Mouse (Mus musculus) heart, adult 11 months (tissue): Measurements from ENCODE around the gene Myocd.

ENCODE experiments used
- DNase-seq: peaks from one replicate; pipeline ENCODE4 v3.0.0; 2022

Gene Myocd

GRCm38 (mm10) chr11:65269851-65270473, at the start of gene Myocd:
Gene Myocd, minus strand, starts transcription at chr11:65269989.
- DNase-seq, result peak; percentile 98

DNA sequence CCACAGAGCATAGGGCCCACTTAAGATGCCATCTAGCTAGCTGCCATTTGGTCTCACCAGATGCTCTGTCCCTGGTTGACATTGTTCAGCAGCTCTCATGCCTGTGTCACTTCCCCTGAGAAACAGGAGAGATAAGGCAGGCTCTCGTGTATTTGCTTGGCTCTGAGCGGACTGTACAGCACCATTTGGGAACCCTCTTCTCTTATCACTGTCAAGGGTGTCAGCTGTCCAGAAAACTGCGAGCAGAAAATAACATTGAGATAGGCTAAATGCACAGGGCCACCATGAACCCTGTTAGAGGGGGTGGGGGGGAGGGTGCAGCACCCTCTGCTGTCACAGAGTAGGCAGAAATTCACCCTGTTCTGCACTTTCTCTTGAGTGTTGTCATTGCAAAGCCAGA, 34.0 kb upstream of the Myocd start:
- DNase-seq, result peak; percentile 98

DNA sequence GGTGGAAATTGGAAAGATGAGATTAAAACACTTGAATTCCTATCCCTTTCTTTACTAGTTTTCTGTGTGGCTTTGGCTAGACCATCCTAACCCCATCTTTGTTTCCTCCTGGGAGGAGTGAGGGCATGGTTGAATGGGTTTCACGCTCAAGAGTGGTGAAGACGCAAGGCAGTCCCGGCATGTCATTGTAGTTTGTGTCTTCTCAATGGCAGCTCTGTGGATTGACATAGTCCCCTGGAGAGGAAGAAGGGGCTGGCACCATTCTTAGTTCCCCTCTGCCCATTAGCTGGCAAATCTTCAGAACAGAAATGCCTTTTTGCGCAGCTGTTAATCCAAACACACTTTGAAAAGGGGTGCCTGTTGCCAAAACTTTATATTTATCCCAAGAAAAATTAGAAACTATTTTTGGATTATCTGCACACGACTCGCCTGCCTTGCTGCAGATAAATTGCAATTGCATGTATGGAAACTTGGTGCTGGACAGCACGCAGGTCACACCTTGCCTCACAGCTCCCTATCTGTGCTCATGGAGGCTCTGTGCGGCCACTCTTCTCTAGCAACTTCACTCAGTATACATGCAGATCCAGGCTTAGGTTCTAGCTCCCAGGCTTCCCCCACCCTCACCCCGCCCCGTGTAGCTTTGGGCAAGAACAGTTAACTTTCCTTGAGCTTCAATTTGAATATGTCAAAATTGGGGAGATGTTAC, 24.5 kb upstream of the Myocd start:
- DNase-seq, result no peak

DNA sequence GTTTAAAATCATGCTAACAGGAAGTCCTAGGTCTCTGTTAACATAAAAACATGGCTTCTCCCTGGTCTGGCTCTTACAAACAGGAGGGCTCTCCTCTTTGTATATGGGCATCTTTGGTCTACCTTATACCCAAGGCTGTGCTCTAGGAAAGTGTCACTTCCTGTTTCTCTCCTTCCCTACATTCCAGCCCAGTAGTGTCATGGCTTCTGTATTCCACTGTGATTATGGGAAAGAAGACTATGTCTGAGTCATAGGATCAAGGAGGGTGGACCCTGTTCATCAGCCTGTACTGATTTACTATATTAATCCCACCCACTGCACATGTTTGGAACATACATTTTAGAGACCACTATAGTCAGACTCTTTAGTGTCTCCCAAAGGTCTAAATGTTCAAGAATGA, 23.2 kb upstream of the Myocd start:
- DNase-seq, result no peak

DNA sequence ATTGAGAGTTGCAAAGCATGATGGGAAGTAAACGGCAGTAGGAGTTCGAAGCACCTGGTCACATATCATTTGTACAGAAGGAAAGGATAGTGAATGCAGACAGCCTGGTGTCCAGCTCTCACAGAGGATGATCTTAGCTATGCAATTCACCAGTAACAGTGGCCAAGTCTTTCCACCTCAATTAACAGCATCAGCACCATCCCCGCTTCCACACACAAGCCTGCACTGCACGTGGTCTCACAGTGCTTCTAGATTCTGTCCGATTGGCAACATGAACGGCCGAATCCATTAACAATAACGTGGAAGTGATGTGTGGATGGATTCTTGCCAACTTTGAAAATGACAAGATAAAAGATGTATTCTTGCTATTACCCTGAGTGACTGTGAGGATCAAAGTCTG, 17.9 kb upstream of the Myocd start:
- no peak for DNase-seq

GRCm38 (mm10) chr11:65286211-65286610, 16.4 kb upstream of the Myocd start:
- DNase-seq, result no peak

DNA sequence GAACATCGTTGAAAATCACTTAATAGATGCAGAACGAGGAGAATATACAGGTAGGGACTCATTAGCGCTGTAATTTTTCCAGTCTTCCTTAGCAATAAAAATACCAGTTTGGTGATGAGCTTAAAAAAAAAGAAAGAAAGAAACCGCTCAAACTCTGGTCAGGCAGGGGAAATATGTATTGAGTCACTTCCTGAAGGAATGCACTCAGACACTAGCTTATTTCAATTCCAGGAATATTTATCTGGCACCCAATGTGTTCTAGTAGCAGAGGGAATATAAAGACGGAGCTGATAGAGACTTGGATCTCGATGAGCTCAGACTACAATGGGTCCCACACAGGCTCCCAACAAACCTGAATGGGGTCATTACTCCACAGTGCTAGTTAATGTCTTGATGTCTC, 5.7 kb upstream of the Myocd start:
- DNase-seq, result no peak

DNA sequence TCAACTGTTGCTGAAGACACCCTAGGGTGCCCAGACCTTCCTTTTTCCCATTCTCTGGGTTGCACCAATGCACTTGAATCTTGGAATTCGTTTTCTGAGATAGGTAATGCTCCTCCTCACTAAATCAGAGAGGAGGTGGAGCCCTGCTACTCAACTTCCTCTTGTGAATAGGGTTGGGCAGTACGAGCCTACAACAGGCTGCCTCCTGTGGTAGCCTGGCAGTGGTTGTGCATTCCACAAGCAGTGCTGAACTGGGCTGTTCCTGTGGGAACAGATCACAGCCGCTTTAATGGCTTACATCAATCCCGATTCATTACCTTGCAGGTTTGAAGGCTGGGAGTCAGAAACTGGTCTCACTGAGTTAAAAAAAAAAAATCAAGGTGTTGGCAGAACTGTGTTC, 1.2 kb upstream of the Myocd start:
- DNase-seq, result peak; percentile 90

GRCm38 (mm10) chr11:65268310-65268709, 1.5 kb downstream of the Myocd start:
- DNase-seq, result peak; percentile 91

DNA sequence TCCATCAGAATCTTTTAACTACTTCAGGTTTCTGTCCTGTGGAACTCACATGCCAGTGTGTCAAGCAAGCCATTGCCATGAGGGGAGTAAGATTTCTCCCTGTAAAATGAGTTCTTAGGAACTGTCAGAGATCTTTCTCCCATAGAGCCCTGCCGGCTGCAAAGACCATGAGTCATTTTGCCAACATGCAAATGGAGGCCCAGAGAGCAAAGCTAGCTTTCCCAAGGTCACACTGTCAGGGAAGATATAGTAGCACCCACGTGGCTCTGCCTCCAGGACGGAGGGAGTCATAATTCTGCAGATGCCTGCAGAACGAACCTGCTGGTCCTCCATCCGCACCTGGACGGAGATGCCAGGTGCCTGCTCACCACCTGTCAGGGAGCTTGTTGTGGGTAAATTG, 6.3 kb downstream of the Myocd start:
- peak; percentile 90 for DNase-seq

DNA sequence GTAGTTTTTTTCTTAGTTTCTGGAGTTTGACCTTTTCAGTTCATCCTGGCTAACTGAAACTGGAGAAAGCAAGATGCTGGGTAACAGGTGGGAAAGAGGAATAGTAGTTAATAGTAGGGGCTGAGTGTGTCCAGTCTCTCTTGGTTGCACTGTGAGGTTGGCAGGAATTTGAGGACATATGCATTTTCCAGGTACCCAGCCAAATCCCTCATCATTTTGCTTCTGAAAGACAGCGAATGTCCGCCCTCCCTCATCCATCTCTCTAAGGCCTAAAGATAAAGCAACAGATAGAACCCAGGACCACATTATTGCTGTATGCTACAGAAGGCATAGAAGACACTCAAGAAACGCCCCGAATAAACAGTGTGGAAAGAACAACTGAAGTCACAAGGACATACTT, 10.8 kb downstream of the Myocd start:
- DNase-seq, result peak; percentile 14

DNA sequence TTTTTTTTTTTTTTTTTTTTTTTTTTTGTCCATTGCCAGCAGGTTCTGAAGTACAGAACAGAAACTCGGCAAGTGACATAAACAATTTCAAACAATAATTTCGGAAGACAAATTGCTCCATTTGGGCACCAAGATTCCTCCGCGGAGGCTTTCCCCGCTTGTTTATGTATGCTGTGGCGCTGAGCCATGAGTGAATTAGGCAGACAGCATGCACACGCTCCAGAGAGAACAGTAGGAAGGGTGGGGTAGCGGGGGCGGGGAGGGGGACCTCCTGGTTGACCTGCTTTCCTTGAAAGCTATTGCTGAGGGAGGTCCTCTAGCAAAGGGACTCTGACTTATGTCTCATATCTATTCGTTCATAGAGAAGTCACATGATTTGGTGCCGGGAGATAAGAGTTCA, 13.6 kb downstream of the Myocd start:
- peak; percentile 79 for DNase-seq

DNA sequence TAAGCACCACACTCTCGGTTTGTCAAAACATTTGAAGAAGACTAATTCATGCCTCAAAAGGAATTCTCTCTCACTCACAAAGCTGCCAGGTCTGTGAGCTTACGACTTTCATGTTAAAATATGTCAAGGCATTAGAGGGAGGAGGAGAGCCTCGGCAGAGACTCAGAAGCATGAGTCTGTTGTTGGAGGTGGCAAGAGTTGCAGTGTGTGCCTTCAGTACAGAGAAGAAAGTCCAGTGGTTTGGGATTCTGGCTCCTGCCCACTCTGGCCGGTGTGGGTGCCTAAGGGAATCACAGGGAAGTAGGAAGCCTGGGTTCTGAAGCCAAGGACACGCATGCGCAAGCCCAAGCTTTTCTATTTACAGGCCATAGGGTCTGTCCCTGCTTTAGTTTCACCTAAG, 14.2 kb downstream of the Myocd start:
- DNase-seq, result peak; percentile 77

GRCm38 (mm10) chr11:65250366-65250765, 19.4 kb downstream of the Myocd start:
- no peak for DNase-seq

- peak; percentile 65 for DNase-seq
These were observed 23.3 kb downstream of the Myocd start for GRCm38 (mm10) chr11:65246301-65247054.

- DNase-seq, result peak; percentile 98
These were observed 26.2 kb downstream of the Myocd start for GRCm38 (mm10) chr11:65243593-65243992.

DNA sequence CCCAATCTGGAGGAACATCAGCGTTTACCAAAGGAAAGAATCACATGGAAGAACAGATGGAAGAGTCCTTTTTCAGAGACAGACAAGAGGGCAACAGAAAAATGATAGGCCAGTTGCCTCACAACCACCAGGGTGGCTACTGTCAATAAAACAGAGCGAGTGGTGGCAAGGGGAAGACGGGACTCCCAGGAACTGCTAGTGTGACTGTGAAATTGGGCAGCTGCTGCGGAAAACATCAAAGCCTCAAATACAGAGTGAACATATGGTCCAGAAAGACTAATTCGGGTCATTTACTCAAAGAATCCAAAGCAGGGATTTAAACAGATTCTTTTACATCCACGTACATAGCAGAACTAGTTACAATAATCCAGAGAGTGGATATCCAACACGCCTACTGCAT, 29.3 kb downstream of the Myocd start:
- DNase-seq, result peak; percentile 9

GRCm38 (mm10) chr11:65237896-65238295, 31.9 kb downstream of the Myocd start:
- DNase-seq, result peak; percentile 42

DNA sequence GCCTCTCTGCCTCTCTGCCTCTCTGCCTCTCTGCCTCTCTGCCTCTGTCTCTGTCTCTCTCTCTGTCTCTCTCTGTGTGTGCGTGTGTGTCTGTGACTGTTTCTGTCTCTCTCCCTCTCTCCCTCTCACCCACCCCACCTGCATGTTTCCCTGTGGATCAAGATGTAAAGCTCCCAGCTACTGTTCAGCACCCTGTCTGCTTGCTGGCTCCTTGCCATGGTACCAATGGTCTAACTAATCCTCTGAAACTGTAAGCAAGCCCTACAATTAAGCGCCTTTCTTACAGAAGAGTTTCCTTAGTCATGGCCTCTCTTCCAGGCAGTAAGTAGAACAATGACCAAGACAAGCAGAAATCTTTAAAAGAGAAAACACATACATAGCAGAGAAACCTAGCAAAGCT, 32.9 kb downstream of the Myocd start:
- peak; percentile 77 for DNase-seq

- DNase-seq, result peak; percentile 66
These were observed 34.4 kb downstream of the Myocd start for GRCm38 (mm10) chr11:65235374-65235773.

GRCm38 (mm10) chr11:65231771-65232170, 38.0 kb downstream of the Myocd start:
- peak; percentile 30 for DNase-seq

- peak; percentile 97 for DNase-seq
These were observed 43.0 kb downstream of the Myocd start for GRCm38 (mm10) chr11:65226766-65227165.

GRCm38 (mm10) chr11:65214954-65215629, 54.7 kb downstream of the Myocd start:
- DNase-seq, result peak; percentile 87
